Mouse (Mus musculus) naive thymus-derived CD4-positive, alpha-beta T cell, adult 5 months (primary cell): ENCODE measurements around the gene Olfr875. TPM values are rescaled to one million over a fixed set of nuclear protein-coding genes. Genes with fewer than 3 reads are reported as not detected.

ENCODE experiments used
- polyA plus RNA-seq: library from polyadenylated mRNA; unstranded; fragments of 100-300 nt; shearing (Covaris generic); gene quantifications from one replicate; pipeline ENCODE4 v1.2.1, GENCODE M21; 2017

Gene Olfr875
- polyA plus RNA-seq, result not detected

GRCm38 (mm10) chr9:37771759-37772158 is at the start of gene Olfr875:
TSS of gene Olfr875 (plus strand) at chr9:37771857.

GRCm38 (mm10) chr9:37744806-37745205 is 26.9 kb upstream of the Olfr875 start, which contains the start of gene Olfr874:
TSS of gene Olfr874 (plus strand) at chr9:37745106.

GRCm38 (mm10) chr9:37802731-37803130 is 31.1 kb downstream of the Olfr875 start, which contains the start of gene Olfr876:
TSS of gene Olfr876 (plus strand) at chr9:37803031.

Other genes starting within 250 kb of the Olfr875 start
- not detected for gene Esam, start 243.8 kb upstream of the Olfr875 start, polyA plus RNA-seq
- gene Vsig2, start 232.6 kb upstream of the Olfr875 start, polyA plus RNA-seq, result not detected
- gene Nrgn, start 219.0 kb upstream of the Olfr875 start, polyA plus RNA-seq, result not detected
- 8.1 TPM for gene Siae, start 216.2 kb upstream of the Olfr875 start, polyA plus RNA-seq
- gene Spa17, start 158.1 kb upstream of the Olfr875 start, polyA plus RNA-seq, result not detected
- gene Tbrg1, start 114.5 kb upstream of the Olfr875 start, polyA plus RNA-seq, result 115 TPM
- gene Panx3, start 102.6 kb upstream of the Olfr875 start, polyA plus RNA-seq, result not detected
- gene Olfr160, start 55.6 kb upstream of the Olfr875 start, polyA plus RNA-seq, result 0.24 TPM
- 0.34 TPM for gene Olfr874, start 26.8 kb upstream of the Olfr875 start, polyA plus RNA-seq
- 0.22 TPM for gene Olfr876, start 31.2 kb downstream of the Olfr875 start, polyA plus RNA-seq
- gene Olfr877, start 82.4 kb downstream of the Olfr875 start, polyA plus RNA-seq, result not detected
- gene Olfr145, start 124.9 kb downstream of the Olfr875 start, polyA plus RNA-seq, result not detected
- gene Olfr878, start 146.0 kb downstream of the Olfr875 start, polyA plus RNA-seq, result 0.34 TPM
- gene Olfr881, start 220.0 kb downstream of the Olfr875 start, polyA plus RNA-seq, result 0.16 TPM